Comparison of ENCODE assay signal across 15 mouse cellular contexts in genomic region chr12:69524337-69525035, GRCm38 (mm10). TPM values are rescaled to one million over a fixed set of nuclear protein-coding genes. Genes with fewer than 3 reads are reported as not detected.
DNase-seq lines count a peak whose midpoint lies in the region; ATAC-seq lines count a peak whose summit lies in the region.
"Had no signal": no experiment of that assay in that cellular context is flagged by ENCODE, and none has a peak within 500 bp of the region (broad histone marks: within the 10 kb centered on the region; RNA-seq: fewer than 3 reads in every experiment).

No protein-coding gene starts in this region.

- 48% methylated on average over 12 of the region's 12 CpGs for WGBS in lung, embryonic 16.5 days
- WGBS in intestine, embryonic 16.5 days, result 56% methylated on average over 12 of the region's 12 CpGs
- 74% methylated on average over 12 of the region's 12 CpGs for WGBS in forebrain, embryonic 10.5 days

- H3K9ac ChIP-seq in lung, embryonic 16.5 days (ENCODE audit: low read length), result no peak overlapping the region
- H3K9ac ChIP-seq in intestine, embryonic 16.5 days (ENCODE audit: low read depth, low read length), result no peak overlapping the region
- H3K9ac ChIP-seq: embryonic facial prominence, embryonic 15.5 days; liver, embryonic 15.5 days; midbrain, embryonic 12.5 days had no signal

- no peak overlapping the region for H3K27ac ChIP-seq in lung, embryonic 16.5 days (ENCODE audit: low read length)
- no peak overlapping the region for H3K27ac ChIP-seq in intestine, embryonic 16.5 days (ENCODE audit: low read length)
- H3K27ac ChIP-seq in forebrain, embryonic 10.5 days, result no peak overlapping the region
- H3K27ac ChIP-seq: embryonic facial prominence, embryonic 15.5 days; hindbrain, postnatal 0 days; liver, embryonic 15.5 days; midbrain, embryonic 12.5 days had no signal

- ATAC-seq in lung, embryonic 16.5 days (ENCODE audit: low read depth), result peak; percentile 32; the same call in 1 of the 2 replicates
- peak; percentile 26; the same call in 1 of the 2 replicates for ATAC-seq in intestine, embryonic 16.5 days
- ATAC-seq in megakaryocyte-erythroid progenitor cell, adult 5-6 weeks (replicated peaks; ENCODE audit: low FRiP score, low TSS enrichment, poor library complexity, severe bottlenecking), result no peak
- ATAC-seq: hindbrain, postnatal 0 days had no signal

- peak; percentile 51 for DNase-seq in gastrocnemius, postnatal 25 days
- no peak for DNase-seq in gastrocnemius, postnatal 14 days
- no peak for DNase-seq in lung, adult 18-20 months
- peak; percentile 51 for DNase-seq in cerebellum, adult 9-10 months
- DNase-seq in forebrain, embryonic 10.5 days (ENCODE audit: extremely low spot score, low spot score), result no peak
- DNase-seq: B cell, adult 2 months had no signal

- H3K36me3 ChIP-seq in lung, embryonic 16.5 days (ENCODE audit: control insufficient read depth, insufficient read depth, low read length), result no peaks in the 10 kb centered on the region
- H3K36me3 ChIP-seq in intestine, embryonic 16.5 days (ENCODE audit: control insufficient read depth, insufficient read depth, low read length), result no peaks in the 10 kb centered on the region
- H3K36me3 ChIP-seq in forebrain, embryonic 10.5 days (replicated peaks), result no peaks in the 10 kb centered on the region
- H3K36me3 ChIP-seq: embryonic facial prominence, embryonic 15.5 days; G1E; liver, embryonic 15.5 days; midbrain, embryonic 12.5 days had no signal

- no peaks in the 10 kb centered on the region for H3K27me3 ChIP-seq in lung, embryonic 16.5 days (ENCODE audit: control insufficient read depth, insufficient read depth, low read depth, low read length)
- H3K27me3 ChIP-seq in intestine, embryonic 16.5 days (replicated peaks; ENCODE audit: control insufficient read depth, insufficient read depth, low read length), result no peaks in the 10 kb centered on the region
- H3K27me3 ChIP-seq in forebrain, embryonic 10.5 days (ENCODE audit: poor library complexity, severe bottlenecking), result no peaks in the 10 kb centered on the region
- H3K27me3 ChIP-seq: embryonic facial prominence, embryonic 15.5 days; liver, embryonic 15.5 days; midbrain, embryonic 12.5 days had no signal

- intact Hi-C loops in gastrocnemius, postnatal 14 days (cut with DNase I; ENCODE audit: low total_unique reads), result no loop called here

- H3K4me1 ChIP-seq in lung, embryonic 16.5 days (replicated peaks; ENCODE audit: control insufficient read depth, insufficient read depth, low read length), result peaks cover 17% of the 10 kb centered on the region
- peaks cover 5% of the 10 kb centered on the region for H3K4me1 ChIP-seq in intestine, embryonic 16.5 days (ENCODE audit: control insufficient read depth, insufficient read depth, low read length)
- H3K4me1 ChIP-seq in forebrain, embryonic 10.5 days, result peaks cover 13% of the 10 kb centered on the region; the same call in 1 of the 2 replicates
- H3K4me1 ChIP-seq: embryonic facial prominence, embryonic 15.5 days; liver, embryonic 15.5 days; midbrain, embryonic 12.5 days had no signal

- no peak overlapping the region for H3K4me3 ChIP-seq in lung, embryonic 16.5 days (ENCODE audit: low read length)
- no peak overlapping the region for H3K4me3 ChIP-seq in intestine, embryonic 16.5 days (ENCODE audit: low read length)
- H3K4me3 ChIP-seq in forebrain, embryonic 10.5 days, result no peak overlapping the region
- H3K4me3 ChIP-seq: embryonic facial prominence, embryonic 15.5 days; liver, embryonic 15.5 days; midbrain, embryonic 12.5 days had no signal

- H3K9me3 ChIP-seq in lung, embryonic 16.5 days (ENCODE audit: control insufficient read depth, low read length), result no peaks in the 10 kb centered on the region
- no peaks in the 10 kb centered on the region for H3K9me3 ChIP-seq in intestine, embryonic 16.5 days (ENCODE audit: control insufficient read depth, low read length)
- no peaks in the 10 kb centered on the region for H3K9me3 ChIP-seq in forebrain, embryonic 10.5 days
- H3K9me3 ChIP-seq: embryonic facial prominence, embryonic 15.5 days; G1E; liver, embryonic 15.5 days; midbrain, embryonic 12.5 days had no signal

- H3K4me2 ChIP-seq in lung, embryonic 16.5 days (ENCODE audit: low read depth, low read length), result no peak overlapping the region
- no peak overlapping the region for H3K4me2 ChIP-seq in intestine, embryonic 16.5 days (ENCODE audit: low read depth, low read length)
- H3K4me2 ChIP-seq: embryonic facial prominence, embryonic 15.5 days; heart, embryonic 11.5 days; liver, embryonic 15.5 days; midbrain, embryonic 12.5 days had no signal

RNA-seq across cellular contexts. Expression of gene Vcpkmt, which starts 58.3 kb away (rescaled TPM):
- total RNA-seq in gastrocnemius, postnatal 25 days (2021), result 1 to 10 TPM; 3.5 to 4.2 TPM
- total RNA-seq in gastrocnemius, postnatal 14 days (2021), result 1 to 10 TPM; 3.7 to 4.1 TPM
- polyA plus RNA-seq in lung, embryonic 16.5 days (2015; fragmentation: Nextera tagmentation; extraction: Ambion mirVana), result 19.0 and 19.9 TPM in 2 replicates
- polyA plus RNA-seq in intestine, embryonic 16.5 days (2015; fragmentation: Nextera tagmentation; extraction: Ambion mirVana), result 23.7 and 24.2 TPM in 2 replicates
- polyA plus RNA-seq in forebrain, embryonic 10.5 days (2016; fragmentation: Nextera tagmentation; extraction: Ambion mirVana), result 30.6 and 32.4 TPM in 2 replicates
- total RNA-seq in megakaryocyte-erythroid progenitor cell, adult 5-6 weeks (2014; fragmentation: Nextera tagmentation), result 15.5 and 21.3 TPM in 2 replicates
- total RNA-seq in megakaryocyte-erythroid progenitor cell, adult 5-6 weeks (2017), result 17.5 and 25.4 TPM in 2 replicates

Comparison
In these comparisons a context has a peak if more than half of its experiments do, and no peak if none do; other contexts are left out.
1. DNase-seq: peak in gastrocnemius, postnatal 25 days (single experiment) and cerebellum, adult 9-10 months (single experiment); none in gastrocnemius, postnatal 14 days (single experiment), lung, adult 18-20 months (0 of 2) and forebrain, embryonic 10.5 days (single experiment).